Mouse (Mus musculus): ENCODE data around the gene Pth2.

Gene Pth2

GRCm38 (mm10) chr7:45153586-45153985 is 27.2 kb upstream of the Pth2 start:
- in situ Hi-C loops (cut with MboI, MseI): no loop called here

GRCm38 (mm10) chr7:45154096-45154992 is 26.5 kb upstream of the Pth2 start, which contains the start of the genes Pih1d1 and Aldh16a1:
TSS of gene Pih1d1 (plus strand) at chr7:45154303.
TSS of gene Aldh16a1 (minus strand) at chr7:45154584.
- in situ Hi-C loops (cut with MboI, MseI): no loop called here

DNA sequence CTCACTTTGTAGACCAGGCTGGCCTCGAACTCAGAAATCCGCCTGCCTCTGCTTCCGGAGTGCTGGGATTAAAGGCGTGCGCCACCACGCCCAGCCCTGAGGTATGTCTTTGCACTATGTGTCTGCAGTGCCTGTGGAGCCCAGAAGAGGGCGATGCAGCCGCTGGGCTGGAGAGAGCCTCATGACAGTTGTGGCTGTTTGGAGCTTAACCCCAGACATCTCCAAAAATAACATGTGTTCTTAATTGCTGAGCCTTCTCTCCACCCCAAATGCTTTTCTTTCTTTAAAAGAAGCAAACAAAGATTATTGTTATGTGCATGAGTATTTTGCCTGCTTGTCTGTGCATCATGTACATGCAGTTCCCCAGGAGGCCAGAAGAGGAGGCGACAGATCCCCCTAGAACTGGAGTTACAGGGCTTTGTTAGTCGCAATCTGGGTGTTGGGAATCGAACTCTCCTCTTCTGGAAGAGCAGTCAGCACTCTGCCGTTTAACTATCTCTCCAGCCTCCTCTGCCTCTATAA is 25.7 kb upstream of the Pth2 start:
- in situ Hi-C loops (cut with MboI, MseI): no loop called here

GRCm38 (mm10) chr7:45155590-45155989 is 25.2 kb upstream of the Pth2 start:
- in situ Hi-C loops (cut with MboI, MseI): no loop called here

DNA sequence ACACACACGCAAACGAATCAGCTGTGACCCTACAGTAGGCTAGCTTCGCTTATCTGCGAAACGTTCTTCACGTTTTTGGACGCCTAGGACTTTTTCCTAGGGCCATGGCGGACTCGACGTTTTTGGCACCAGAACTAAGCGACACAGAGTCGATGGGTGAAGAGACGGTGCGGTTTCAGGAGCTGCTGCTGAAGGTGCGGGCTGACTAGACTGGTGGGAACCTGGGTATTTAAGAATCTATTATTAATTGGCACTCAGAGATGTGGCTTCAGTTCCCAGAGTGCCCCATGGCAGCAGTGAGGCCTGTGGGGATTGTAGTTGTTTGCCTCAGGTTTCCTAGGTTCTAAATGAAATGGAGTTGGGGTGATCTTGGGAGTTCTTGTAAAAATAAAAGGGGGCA is 24.6 kb upstream of the Pth2 start:
- in situ Hi-C loops (cut with MboI, MseI): no loop called here

DNA sequence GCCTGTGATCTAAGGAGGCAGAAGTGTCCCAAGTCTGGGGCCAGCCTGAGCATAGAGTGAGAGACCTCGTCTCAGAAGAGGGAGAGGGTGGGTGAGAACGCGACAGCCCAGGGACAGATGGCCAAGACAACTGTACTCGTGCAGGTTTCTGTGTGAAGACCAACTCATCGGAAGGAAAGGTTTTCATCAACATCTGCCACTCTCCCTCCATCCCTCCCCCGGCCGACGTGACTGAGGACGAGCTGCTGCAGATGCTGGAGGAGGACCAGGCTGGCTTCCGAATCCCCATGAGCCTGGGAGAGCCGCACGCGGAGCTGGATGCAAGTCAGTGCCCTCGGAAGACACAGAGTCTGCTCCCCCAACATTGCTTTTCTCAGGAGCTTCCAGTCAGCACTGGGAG is 23.3 kb upstream of the Pth2 start:
- in situ Hi-C loops (cut with MboI, MseI): no loop called here

GRCm38 (mm10) chr7:45158991-45159390 is 21.8 kb upstream of the Pth2 start:
- in situ Hi-C loops (cut with MboI, MseI): no loop called here

- in situ Hi-C loops (cut with MboI, MseI): no loop called here
Observed at GRCm38 (mm10) chr7:45160316-45160800, 20.4 kb upstream of the Pth2 start.

GRCm38 (mm10) chr7:45160866-45161265 is 19.9 kb upstream of the Pth2 start:
- in situ Hi-C loops (cut with MboI, MseI): no loop called here

DNA sequence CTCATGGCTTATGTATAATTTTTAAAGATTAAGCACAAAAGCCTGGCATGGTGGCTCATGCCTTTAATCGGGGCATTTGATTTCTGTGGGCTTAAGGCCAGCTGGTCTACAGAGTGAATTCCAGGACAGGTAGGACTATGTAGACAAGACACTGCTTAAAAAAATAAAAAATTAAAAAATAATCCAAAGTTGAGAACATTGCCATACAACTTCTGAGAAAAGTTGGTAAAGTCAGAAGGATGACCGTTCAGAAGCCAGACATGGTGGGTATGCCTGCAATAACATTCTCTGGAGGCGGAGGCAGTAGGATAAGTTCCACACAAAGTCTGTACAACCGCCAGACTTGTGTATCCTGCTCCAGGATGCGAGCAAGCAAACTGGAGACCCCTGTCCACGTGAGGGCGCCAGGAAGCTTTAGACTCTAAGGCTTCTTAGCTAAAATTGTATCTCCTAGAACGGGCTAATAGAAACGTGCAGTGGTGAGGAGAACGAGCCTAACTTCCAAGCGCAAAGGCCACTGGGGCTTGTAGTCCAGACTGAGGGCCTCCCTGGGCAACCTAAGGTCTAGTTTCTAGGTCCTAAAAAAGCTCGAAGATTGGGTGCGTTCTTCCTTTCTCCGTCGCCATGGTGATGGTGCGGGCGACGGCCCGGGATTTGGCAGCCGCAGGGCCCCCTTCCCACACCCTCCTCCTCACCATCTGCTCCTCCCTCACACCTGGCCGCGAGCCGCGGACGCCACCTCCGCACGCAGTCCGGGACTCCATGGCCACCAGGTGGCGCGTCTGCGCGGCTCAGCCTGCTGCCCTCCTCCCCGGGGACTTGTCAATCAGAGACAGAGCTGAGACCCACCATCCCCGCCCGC is 19.0 kb upstream of the Pth2 start:
- in situ Hi-C loops (cut with MboI, MseI): no loop called here

GRCm38 (mm10) chr7:45162551-45162950 is 18.2 kb upstream of the Pth2 start:
- in situ Hi-C loops (cut with MboI, MseI): no loop called here

DNA sequence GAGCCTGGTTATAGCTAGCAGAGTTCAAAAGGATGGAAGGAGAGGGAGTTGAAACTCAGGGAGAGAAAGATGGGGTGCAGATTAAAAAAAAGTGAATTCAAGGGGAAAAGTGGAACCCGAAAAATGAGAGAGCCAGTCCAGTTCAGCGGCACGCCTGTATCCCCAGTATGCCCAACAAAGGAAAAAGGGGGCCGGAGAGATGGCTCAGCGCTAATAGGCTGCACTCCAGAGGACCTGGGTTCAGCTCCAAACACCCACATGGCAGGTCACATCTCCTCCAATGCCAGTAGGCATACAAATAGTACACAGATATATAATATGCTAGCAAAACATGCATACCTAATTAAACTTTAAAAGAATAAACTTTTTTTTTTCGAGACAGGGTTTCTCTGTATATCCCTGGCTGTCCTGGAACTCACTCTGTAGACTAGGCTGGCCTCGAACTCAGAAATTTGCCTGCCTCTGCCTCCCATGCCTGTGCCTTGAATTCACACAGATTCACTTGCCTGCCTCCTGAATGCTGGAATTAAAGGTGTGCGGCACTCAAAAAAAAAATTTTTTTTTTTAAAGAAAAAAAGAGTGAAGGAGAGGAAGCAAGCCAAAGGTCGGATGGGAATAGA is 17.7 kb upstream of the Pth2 start:
- in situ Hi-C loops (cut with MboI, MseI): no loop called here

DNA sequence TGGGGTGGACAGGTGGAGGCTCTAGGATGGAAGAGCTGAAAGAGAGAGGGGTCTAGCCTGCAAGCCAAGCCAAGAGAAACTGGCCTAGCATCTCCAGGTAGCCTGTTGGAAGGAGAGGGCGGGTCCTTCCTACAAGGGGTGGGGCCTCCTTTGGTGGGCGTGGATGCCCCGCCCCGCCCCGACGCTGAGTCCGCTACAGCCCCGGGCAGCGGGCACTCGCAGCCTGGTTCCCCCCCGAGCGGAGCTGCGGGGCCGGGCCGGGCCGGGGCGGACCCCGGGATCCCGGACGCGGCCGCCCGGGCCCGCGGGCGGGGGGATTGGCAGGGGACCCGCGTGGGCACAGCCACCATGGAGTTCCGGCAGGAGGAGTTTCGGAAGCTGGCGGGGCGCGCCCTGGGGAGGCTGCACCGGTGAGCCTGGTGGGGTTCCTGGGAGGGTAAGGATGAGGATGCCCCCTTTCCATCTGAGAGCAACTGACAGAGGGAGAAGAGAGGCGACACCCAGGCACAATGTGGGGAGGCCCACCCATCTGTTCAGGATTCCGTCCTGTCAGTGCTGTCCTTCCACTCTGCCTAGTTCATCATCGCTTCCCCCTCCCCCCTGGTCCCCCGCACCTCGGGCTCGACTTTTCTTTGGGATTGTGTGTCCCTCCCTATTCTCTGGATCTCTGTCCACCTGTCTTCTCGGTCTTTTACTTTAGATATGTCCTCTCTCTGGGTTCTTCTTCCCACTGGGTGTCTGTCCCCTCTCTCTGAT is 16.9 kb upstream of the Pth2 start, which contains the start of gene Slc17a7:
Slc17a7 (plus strand) TSS at position 215 of the 756 bp plus-strand sequence.
- in situ Hi-C loops (cut with MboI, MseI): no loop called here

DNA sequence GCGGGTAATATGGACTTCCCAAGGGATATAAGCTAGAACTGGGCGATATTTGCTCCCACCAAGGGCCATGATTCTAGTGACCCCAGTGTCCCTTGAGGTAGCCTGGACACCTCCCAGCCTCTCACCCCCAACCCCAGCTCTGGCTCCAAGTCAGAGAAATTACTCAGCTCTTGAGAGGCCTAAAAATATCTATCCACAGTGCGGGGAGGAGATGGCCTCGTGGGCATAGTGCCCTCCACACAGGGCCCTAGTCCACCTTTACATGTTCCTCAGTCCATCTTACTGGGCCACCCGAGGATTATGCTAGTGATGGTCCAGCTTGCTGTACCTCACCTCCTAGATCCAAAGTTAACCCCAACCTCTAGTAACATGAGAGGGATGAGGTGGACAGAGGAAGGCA is 16.0 kb upstream of the Pth2 start:
- in situ Hi-C loops (cut with MboI, MseI): no loop called here

- in situ Hi-C loops (cut with MboI, MseI): no loop called here
Observed at GRCm38 (mm10) chr7:45165701-45166100, 15.1 kb upstream of the Pth2 start.

DNA sequence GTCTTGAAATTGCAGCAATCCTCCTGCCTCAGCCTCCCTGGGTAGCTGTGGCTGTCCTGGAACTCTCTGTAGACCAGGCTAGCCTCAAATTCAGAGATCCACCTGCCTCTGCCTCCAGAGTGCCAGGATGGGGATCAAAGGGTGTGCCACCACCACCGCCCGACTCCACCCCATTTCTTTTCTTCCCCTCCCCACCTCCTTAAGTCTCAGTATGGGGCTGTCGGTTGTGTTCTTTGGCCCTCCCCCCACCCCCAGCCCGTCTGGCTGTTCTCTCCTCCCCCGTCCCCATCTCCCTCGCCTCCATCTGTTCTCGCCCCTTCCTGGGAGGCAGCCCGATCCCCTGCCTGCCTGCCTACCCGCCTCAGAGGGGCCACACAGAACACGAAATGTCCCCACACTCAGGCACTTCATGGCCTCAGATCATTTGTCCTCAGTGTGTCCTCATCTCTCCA is 13.8 kb upstream of the Pth2 start:
- in situ Hi-C loops (cut with MboI, MseI): no loop called here

- in situ Hi-C loops (cut with MboI, MseI): no loop called here
Observed at GRCm38 (mm10) chr7:45167761-45168445, 12.9 kb upstream of the Pth2 start.

GRCm38 (mm10) chr7:45168656-45169055 is 12.1 kb upstream of the Pth2 start:
- in situ Hi-C loops (cut with MboI, MseI): no loop called here

DNA sequence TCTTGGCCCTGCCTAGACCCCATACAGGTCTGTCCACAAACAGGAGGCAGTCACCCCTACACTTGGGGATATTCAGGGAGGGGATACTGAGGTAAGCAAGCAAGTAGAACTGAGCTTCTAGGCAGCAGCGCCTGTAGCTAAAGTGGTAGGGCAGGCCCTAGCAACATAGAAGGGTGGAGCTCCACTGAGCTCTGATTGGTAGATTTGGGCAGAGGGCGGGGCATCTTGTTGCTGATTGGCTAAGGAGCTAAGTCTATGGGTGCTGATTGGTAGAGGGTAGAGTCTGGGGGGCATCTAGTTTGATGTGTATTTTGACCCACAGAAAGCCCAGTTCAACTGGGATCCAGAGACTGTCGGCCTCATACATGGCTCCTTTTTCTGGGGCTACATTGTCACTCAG is 11.3 kb upstream of the Pth2 start:
- in situ Hi-C loops (cut with MboI, MseI): no loop called here

GRCm38 (mm10) chr7:45172974-45173373 is 7.8 kb upstream of the Pth2 start:
- in situ Hi-C loops (cut with MboI, MseI): no loop called here
